Mouse (Mus musculus) hindbrain, embryonic 14.5 days (tissue): ENCODE results near the gene Mesp1. TPM values are rescaled to one million over a fixed set of nuclear protein-coding genes. Genes with fewer than 3 reads are reported as not detected.

Source experiments
- ATAC-seq: fragments of 200-750 bp; cut with Nextera tagmentation; 2 replicates; pipeline ENCODE4 v1.8.0; 2017; ENCODE audit warnings: moderate number of reproducible peaks, mild to moderate bottlenecking, moderate TSS enrichment, moderate library complexity; ENCODE audit not compliant: low FRiP score
- DNase-seq: peaks from one replicate; pipeline ENCODE4 v3.0.0-alpha.2; 2015; ENCODE audit warnings: low spot score
- H3K27ac ChIP-seq: fragments of 300-500 bp; sonication (generic); 2 replicates; pipeline ENCODE4 v1.5.1; 2014; ENCODE audit warnings: mild to moderate bottlenecking, moderate library complexity
- H3K27me3 ChIP-seq: fragments of 300-500 bp; sonication (generic); 2 replicates; pipeline ENCODE4 v1.6.1; 2014; ENCODE audit warnings: mild to moderate bottlenecking, low read length, mixed read lengths; ENCODE audit not compliant: control insufficient read depth, insufficient read depth
- H3K36me3 ChIP-seq: fragments of 300-500 bp; sonication (generic); replicated peaks from 2 replicates; pipeline ENCODE4 v1.6.1; 2014; ENCODE audit not compliant: control insufficient read depth, insufficient read depth
- H3K4me1 ChIP-seq: fragments of 300-500 bp; sonication (generic); replicated peaks from 2 replicates; pipeline ENCODE4 v1.6.1; 2014; ENCODE audit warnings: antibody characterized with exemption, low read length, mixed read lengths; ENCODE audit not compliant: control insufficient read depth, insufficient read depth
- H3K4me2 ChIP-seq: fragments of 300-500 bp; sonication (generic); replicated peaks from 2 replicates; pipeline ENCODE4 v1.6.1; 2014; ENCODE audit warnings: mild to moderate bottlenecking, moderate library complexity
- H3K4me3 ChIP-seq: fragments of 300-500 bp; sonication (generic); replicated peaks from 2 replicates; pipeline ENCODE4 v1.5.1; 2014; ENCODE audit warnings: mild to moderate bottlenecking, low read length
- H3K9ac ChIP-seq: fragments of 300-500 bp; sonication (generic); 2 replicates; pipeline ENCODE4 v1.6.1; 2014
- H3K9me3 ChIP-seq: fragments of 300-500 bp; sonication (generic); 2 replicates; pipeline ENCODE4 v1.6.1; 2016; ENCODE audit warnings: low read length; ENCODE audit not compliant: control insufficient read depth
- WGBS: fragments of 180-500 bp; shearing (Covaris S2); extraction: QIAGEN DNeasy Blood & Tissue Kit; methylation state at CpG from one replicate; pipeline ENCODE4 v1.1.7; 2014; 5-methylcytosine and 5-hydroxymethylcytosine counted together
- polyA plus RNA-seq: library from polyadenylated mRNA; unstranded; fragments of >200 nt; fragmentation: Nextera tagmentation; extraction: Ambion mirVana; gene quantifications from 2 replicates; pipeline ENCODE4 v1.2.1, GENCODE M21; 2014

The Mesp1 gene
- polyA plus RNA-seq = 0.16 TPM in 1 of 2 replicates, not detected in the other

GRCm38 (mm10) chr7:79793688-79794087 lies at the start of gene Mesp1:
Mesp1 (minus strand) TSS chr7:79793788.
- no peaks in the 10 kb centered on the region for H3K9me3 ChIP-seq
- no peaks in the 10 kb centered on the region for H3K36me3 ChIP-seq
- WGBS = 78% methylated on average over 6 of the region's 6 CpGs
- no peak within 1 kb of the TSS for H3K27ac ChIP-seq
- H3K27me3 ChIP-seq = peaks cover 48% of the 10 kb centered on the region
- DNase-seq = no peak
- H3K4me3 ChIP-seq = peak within 1 kb of the TSS; percentile 45
- H3K4me2 ChIP-seq = peak within 1 kb of the TSS; percentile 82
- peak within 1 kb of the TSS; percentile 51 for H3K9ac ChIP-seq
- no peak for ATAC-seq
- H3K4me1 ChIP-seq = no peaks in the 10 kb centered on the region

- WGBS = 58% methylated on average over 7 of the region's 7 CpGs
- Histone ChIP-seq H3K9me3 (no peaks in the 10 kb centered on the region), H3K4me2 (no peak overlapping the region), H3K36me3 (no peaks in the 10 kb centered on the region), H3K27ac (no peak overlapping the region), H3K4me1 (no peaks in the 10 kb centered on the region), H3K9ac (no peak overlapping the region), H3K4me3 (no peak overlapping the region), H3K27me3 (peaks cover 9% of the 10 kb centered on the region; the same call in 1 of the 2 replicates)
- ATAC-seq = no peak
- no peak for DNase-seq
Measured at GRCm38 (mm10) chr7:79842163-79842562, 48.6 kb upstream of the Mesp1 start.

- no peaks in the 10 kb centered on the region for H3K9me3 ChIP-seq
Measured at GRCm38 (mm10) chr7:79837247-79837646, 43.7 kb upstream of the Mesp1 start.

DNA sequence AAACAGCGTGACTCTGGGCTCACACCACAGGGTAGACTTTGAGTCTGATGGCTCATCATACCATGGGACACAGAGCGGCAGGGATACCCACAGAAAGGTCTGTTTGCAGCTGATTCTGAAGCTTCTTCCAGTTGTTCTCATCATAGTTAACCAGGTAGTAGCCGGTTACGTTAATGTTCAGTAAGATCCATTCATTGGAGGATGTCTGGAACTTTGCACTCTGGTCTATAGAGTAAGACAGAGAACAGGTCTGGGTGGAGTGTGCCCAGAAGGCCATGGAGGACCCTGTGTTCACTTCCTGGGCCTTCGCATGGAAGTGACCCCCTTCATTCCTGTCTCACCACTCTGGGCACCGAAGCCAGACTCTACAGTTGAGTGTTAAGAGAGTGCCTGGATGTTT lies 41.6 kb upstream of the Mesp1 start:
- Histone ChIP-seq H3K36me3 (no peaks in the 10 kb centered on the region), H3K9me3 (no peaks in the 10 kb centered on the region), H3K4me3 (no peak overlapping the region), H3K9ac (no peak overlapping the region), H3K4me2 (no peak overlapping the region), H3K27ac (no peak overlapping the region), H3K4me1 (no peaks in the 10 kb centered on the region), H3K27me3 (no peaks in the 10 kb centered on the region)
- WGBS = 96% methylated on average over 6 of the region's 6 CpGs
- ATAC-seq = no peak
- no peak for DNase-seq

More at GRCm38 (mm10) chr7:79837247-79837646, 43.7 kb upstream of the Mesp1 start:
- 83% methylated on average over 2 of the region's 2 CpGs for WGBS
- DNase-seq = no peak
- no peak for ATAC-seq
- Histone ChIP-seq H3K27ac (no peak overlapping the region), H3K27me3 (no peaks in the 10 kb centered on the region), H3K4me1 (no peaks in the 10 kb centered on the region), H3K36me3 (no peaks in the 10 kb centered on the region), H3K4me3 (no peak overlapping the region), H3K9ac (no peak overlapping the region), H3K4me2 (no peak overlapping the region)

DNA sequence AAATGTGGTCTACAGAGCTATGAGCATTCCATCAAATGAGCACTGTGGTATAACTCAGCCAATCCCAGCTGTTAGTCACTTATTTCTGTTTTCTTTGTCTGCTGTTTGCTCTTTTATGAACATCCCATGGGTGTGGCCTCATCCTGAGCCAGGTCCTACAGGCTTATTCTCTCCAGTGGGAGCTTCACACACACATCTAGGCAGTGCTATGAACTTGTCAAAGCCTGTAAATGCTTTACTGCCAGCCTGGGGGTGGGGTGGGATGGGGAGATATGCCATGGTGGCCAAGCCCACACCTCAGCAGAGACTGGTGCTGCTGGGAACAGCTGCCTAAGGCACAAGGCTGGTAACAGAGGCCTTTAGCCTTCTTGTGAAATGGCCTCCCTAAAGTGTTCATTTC lies 39.4 kb upstream of the Mesp1 start:
- no peaks in the 10 kb centered on the region for H3K4me1 ChIP-seq
- no peak overlapping the region for H3K27ac ChIP-seq
- DNase-seq (no peak), ATAC-seq (no peak)
- H3K36me3 ChIP-seq = no peaks in the 10 kb centered on the region
- no peaks in the 10 kb centered on the region for H3K9me3 ChIP-seq
- H3K27me3 ChIP-seq = no peaks in the 10 kb centered on the region
- no peak overlapping the region for H3K4me3 ChIP-seq
- no peak overlapping the region for H3K9ac ChIP-seq
- no peak overlapping the region for H3K4me2 ChIP-seq

DNA sequence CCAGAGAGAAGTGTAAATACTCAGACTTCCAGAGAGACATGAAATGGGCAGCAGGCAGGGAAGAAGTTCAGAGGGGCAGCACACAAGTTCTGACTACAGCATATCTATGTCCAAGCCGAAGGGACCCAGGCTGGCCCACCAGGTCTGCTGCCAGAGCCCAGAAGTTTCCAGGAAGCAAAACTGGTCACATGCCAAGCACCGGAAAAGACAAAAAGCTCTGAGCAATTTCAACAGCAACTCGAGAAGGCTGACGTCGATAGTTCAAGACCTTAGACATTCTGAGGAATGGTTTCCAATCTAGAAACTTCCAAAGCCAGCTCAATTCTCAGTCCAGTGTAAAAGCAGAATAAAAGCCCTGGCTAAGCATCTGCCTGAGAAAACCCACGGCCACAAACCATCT lies 38.0 kb upstream of the Mesp1 start:
- Histone ChIP-seq H3K9me3 (no peaks in the 10 kb centered on the region), H3K4me3 (no peak overlapping the region), H3K4me1 (no peaks in the 10 kb centered on the region), H3K27me3 (no peaks in the 10 kb centered on the region), H3K4me2 (no peak overlapping the region), H3K9ac (no peak overlapping the region), H3K27ac (no peak overlapping the region), H3K36me3 (no peaks in the 10 kb centered on the region)
- ATAC-seq (no peak), DNase-seq (no peak)
- WGBS = 72% methylated on average over 6 of the region's 6 CpGs

DNA sequence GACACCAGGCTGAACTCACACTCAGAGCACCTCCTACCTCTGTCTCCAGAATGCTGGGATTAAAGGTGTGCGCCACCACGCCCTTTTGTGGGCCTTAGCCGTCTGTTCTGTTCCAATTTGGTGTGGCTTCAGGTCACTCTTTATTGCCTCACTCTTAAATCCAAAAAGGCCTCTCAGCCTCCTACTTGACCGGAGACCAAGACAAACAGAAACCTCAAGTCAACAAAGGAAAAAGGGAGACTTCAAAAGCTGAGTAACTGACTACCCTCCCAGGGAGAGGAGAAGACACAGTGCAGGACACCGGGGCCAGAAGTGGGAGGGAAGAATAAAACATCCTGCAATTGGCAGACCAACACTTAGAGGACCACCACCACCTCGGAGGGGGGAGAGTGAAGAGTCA lies 37.6 kb upstream of the Mesp1 start:
- no peak for DNase-seq
- Histone ChIP-seq H3K4me3 (no peak overlapping the region), H3K9me3 (no peaks in the 10 kb centered on the region), H3K27me3 (no peaks in the 10 kb centered on the region), H3K36me3 (no peaks in the 10 kb centered on the region), H3K4me2 (no peak overlapping the region), H3K9ac (no peak overlapping the region), H3K4me1 (no peaks in the 10 kb centered on the region), H3K27ac (no peak overlapping the region)
- ATAC-seq = no peak
- WGBS = 84% methylated on average over 6 of the region's 6 CpGs

- Histone ChIP-seq H3K27me3 (no peaks in the 10 kb centered on the region), H3K9me3 (no peaks in the 10 kb centered on the region), H3K36me3 (no peaks in the 10 kb centered on the region), H3K9ac (no peak overlapping the region), H3K4me2 (no peak overlapping the region), H3K4me1 (no peaks in the 10 kb centered on the region), H3K27ac (no peak overlapping the region), H3K4me3 (no peak overlapping the region)
- WGBS = 74% methylated on average over 3 of the region's 3 CpGs
- ATAC-seq = no peak
- DNase-seq = no peak
Measured at GRCm38 (mm10) chr7:79828341-79828740, 34.8 kb upstream of the Mesp1 start.

- Histone ChIP-seq H3K4me3 (no peak overlapping the region), H3K36me3 (no peaks in the 10 kb centered on the region), H3K4me1 (peaks cover 4% of the 10 kb centered on the region; the same call in 1 of the 2 replicates), H3K4me2 (no peak overlapping the region), H3K9ac (no peak overlapping the region), H3K27ac (no peak overlapping the region), H3K9me3 (no peaks in the 10 kb centered on the region), H3K27me3 (no peaks in the 10 kb centered on the region)
- WGBS = 90% methylated on average over 12 of the region's 12 CpGs
- DNase-seq (no peak), ATAC-seq (no peak)
Measured at GRCm38 (mm10) chr7:79822092-79822695, 28.6 kb upstream of the Mesp1 start.

GRCm38 (mm10) chr7:79819996-79820395 lies 26.4 kb upstream of the Mesp1 start:
- Histone ChIP-seq H3K4me3 (no peak overlapping the region), H3K4me1 (peaks cover 4% of the 10 kb centered on the region; the same call in 1 of the 2 replicates), H3K27me3 (no peaks in the 10 kb centered on the region), H3K4me2 (no peak overlapping the region), H3K27ac (no peak overlapping the region), H3K9ac (no peak overlapping the region), H3K36me3 (no peaks in the 10 kb centered on the region), H3K9me3 (no peaks in the 10 kb centered on the region)
- ATAC-seq (no peak), DNase-seq (no peak)
- 48% methylated on average over 11 of the region's 11 CpGs for WGBS
